Mouse (Mus musculus): ENCODE results near the gene Atad3a. TPM values are rescaled to one million over a fixed set of nuclear protein-coding genes. Genes with fewer than 3 reads are reported as not detected.
"Not testable (repeated sequence)": the region's sequence is repeated elsewhere in the genome, so short reads cannot be mapped to it uniquely, and the experiment has no call there.

The Atad3a gene
- total RNA-seq, 2 experiments from 2014 or later: 56.0 to 57.9 TPM

DNA sequence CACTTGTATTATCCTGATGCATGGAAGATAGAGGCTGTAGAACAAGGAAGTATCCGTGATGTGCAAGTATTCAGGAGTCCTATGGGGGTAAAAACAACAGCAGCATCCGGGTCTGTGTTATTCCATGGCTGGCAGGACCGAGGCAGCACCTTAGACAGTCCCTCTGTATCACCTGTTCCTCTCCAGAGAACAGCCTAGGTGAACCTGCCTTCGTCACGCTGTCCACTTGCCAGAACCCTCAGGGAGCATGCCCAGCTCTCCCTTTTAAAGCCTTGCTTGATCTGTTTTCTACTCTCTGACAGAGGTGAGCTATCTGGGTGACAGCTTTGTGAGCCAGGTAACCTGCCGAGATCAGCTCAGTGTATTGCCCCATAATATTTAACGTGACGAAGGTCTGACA is 16.4 kb downstream of the Atad3a start:
- DNase-seq (ENCODE audit: extremely low spot score in 1 of 2, low spot score in 2 of 2): no peak
- intact Hi-C loops (cut with DNase I): no loop called here

DNA sequence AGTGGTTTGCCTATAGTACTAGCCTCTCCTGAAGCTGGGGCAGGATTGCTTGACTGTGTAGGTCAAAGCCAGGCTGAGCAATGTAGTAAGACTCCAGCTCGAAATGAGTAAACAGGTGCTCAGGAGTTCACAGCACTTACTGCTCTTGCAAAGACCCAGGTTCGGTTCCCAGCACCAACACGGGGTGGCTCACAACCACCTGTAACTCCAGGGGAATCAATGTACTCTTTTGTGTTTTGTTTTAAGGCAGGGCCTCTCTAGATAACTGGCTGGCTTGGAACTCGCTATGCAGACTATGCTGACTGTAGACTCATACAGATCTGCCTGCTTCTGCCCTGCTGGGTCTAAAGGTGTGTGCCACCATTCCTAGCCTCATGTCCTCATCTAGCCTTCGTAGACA is 18.2 kb downstream of the Atad3a start:
- DNase-seq (ENCODE audit: extremely low spot score in 1 of 2, low spot score in 2 of 2): no peak
- intact Hi-C loops (cut with DNase I): no loop called here

- intact Hi-C loops (cut with DNase I); DNase-seq (ENCODE audit: extremely low spot score in 1 of 2, low spot score in 2 of 2): not testable (repeated sequence)
Observed at GRCm38 (mm10) chr4:155740681-155741080, 20.2 kb downstream of the Atad3a start.

GRCm38 (mm10) chr4:155739741-155740636 is 20.9 kb downstream of the Atad3a start:
- intact Hi-C loops (cut with DNase I): no loop called here

GRCm38 (mm10) chr4:155739152-155739551 is 21.7 kb downstream of the Atad3a start:
- intact Hi-C loops (cut with DNase I): no loop called here
- DNase-seq (ENCODE audit: extremely low spot score in 1 of 2, low spot score in 2 of 2): no peak

More at GRCm38 (mm10) chr4:155739741-155740636, 20.9 kb downstream of the Atad3a start:
- DNase-seq (ENCODE audit: extremely low spot score in 1 of 2, low spot score in 2 of 2): peak in 1 of 2 experiments; percentile 48

- DNase-seq (ENCODE audit: extremely low spot score in 1 of 2, low spot score in 2 of 2): no peak
- intact Hi-C loops (cut with DNase I): no loop called here
Observed at GRCm38 (mm10) chr4:155738262-155738661, 22.6 kb downstream of the Atad3a start.

DNA sequence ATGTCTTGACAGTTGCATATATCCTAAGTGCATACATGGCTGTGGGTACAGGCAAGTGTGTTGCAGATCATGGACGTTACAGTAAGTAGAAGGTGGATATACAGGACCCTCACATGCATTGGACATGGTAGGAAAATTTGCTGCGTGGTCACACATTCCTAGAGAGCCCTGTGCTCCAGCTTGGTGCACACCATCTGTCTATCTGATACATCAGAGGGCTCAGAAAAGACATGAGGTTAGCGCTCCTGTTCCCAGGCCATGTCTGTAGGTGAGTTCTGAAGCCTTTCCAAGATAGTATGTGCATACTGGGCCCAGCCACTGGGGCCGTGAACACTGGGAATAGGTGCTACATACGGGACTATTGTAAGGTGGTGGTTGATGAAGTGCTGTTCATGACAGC is 24.5 kb downstream of the Atad3a start:
- intact Hi-C loops (cut with DNase I): no loop called here
- DNase-seq (ENCODE audit: extremely low spot score in 1 of 2, low spot score in 2 of 2): no peak

DNA sequence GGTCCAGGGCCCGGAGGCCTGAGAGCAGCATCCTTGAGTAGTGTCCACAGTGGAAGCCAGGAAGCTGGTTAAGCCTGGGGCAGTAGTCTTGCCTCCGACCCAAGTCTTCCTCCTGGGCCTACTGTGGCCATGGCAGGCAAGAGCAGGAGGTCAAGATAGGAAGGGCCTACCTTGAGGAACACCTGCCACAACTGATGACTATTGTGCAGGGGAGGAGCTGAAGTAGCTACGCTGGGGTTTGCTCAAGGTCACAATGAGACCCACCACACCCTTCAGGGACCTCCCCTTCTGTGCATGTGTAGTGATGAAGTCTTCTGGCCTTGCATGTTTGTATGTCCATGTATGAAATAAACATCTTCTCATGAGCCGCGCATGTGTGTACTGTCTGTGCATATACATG is 25.1 kb downstream of the Atad3a start:
- intact Hi-C loops (cut with DNase I): no loop called here
- DNase-seq (ENCODE audit: extremely low spot score in 1 of 2, low spot score in 2 of 2): no peak

GRCm38 (mm10) chr4:155734951-155735702 is 25.8 kb downstream of the Atad3a start:
- DNase-seq (ENCODE audit: extremely low spot score in 1 of 2, low spot score in 2 of 2): peak in 1 of 2 experiments; percentile 77
- intact Hi-C loops (cut with DNase I): no loop called here

- peak; percentile 90 to 95 for DNase-seq (ENCODE audit: extremely low spot score in 1 of 2, low spot score in 2 of 2)
- intact Hi-C loops (cut with DNase I): no loop called here
Observed at GRCm38 (mm10) chr4:155734350-155734941, 26.4 kb downstream of the Atad3a start, which contains the start of gene Tmem240. Tmem240 (plus strand) TSS chr4:155734800.

- intact Hi-C loops (cut with DNase I): no loop called here
- DNase-seq (ENCODE audit: extremely low spot score in 1 of 2, low spot score in 2 of 2): no peak
Observed at GRCm38 (mm10) chr4:155733267-155733666, 27.6 kb downstream of the Atad3a start.

GRCm38 (mm10) chr4:155727993-155728392 is 32.9 kb downstream of the Atad3a start:
- intact Hi-C loops (cut with DNase I): no loop called here
- DNase-seq (ENCODE audit: extremely low spot score in 1 of 2, low spot score in 2 of 2): no peak

DNA sequence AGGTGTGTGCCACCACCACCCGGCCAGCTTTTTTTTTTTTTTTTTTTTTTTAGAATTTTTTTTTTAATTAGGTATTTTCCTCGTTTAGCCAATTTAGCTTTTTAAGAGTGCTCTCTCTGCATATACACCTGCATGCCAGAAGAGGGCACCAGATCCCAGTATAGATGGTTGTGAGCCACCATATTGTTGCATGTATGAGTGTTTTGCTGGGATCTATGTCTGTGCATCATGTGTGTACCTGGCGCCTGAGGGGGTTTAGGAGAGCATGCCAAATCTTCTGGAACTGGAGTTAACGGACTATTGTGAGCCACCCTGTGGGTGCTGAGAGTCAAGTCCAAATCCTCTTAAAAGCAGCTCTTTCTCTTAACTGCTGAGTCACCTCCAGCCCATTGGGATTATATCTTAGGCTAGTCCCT is 39.2 kb downstream of the Atad3a start:
- intact Hi-C loops (cut with DNase I): no loop called here
- no peak for DNase-seq (ENCODE audit: extremely low spot score in 1 of 2, low spot score in 2 of 2)

GRCm38 (mm10) chr4:155710521-155711252 is 50.2 kb downstream of the Atad3a start:
- peak in 1 of 2 experiments; percentile 47 for DNase-seq (ENCODE audit: extremely low spot score in 1 of 2, low spot score in 2 of 2)
- intact Hi-C loops (cut with DNase I): no loop called here

- intact Hi-C loops (cut with DNase I): no loop called here
- no peak for DNase-seq (ENCODE audit: extremely low spot score in 1 of 2, low spot score in 2 of 2)
Observed at GRCm38 (mm10) chr4:155708988-155709387, 51.9 kb downstream of the Atad3a start.

DNA sequence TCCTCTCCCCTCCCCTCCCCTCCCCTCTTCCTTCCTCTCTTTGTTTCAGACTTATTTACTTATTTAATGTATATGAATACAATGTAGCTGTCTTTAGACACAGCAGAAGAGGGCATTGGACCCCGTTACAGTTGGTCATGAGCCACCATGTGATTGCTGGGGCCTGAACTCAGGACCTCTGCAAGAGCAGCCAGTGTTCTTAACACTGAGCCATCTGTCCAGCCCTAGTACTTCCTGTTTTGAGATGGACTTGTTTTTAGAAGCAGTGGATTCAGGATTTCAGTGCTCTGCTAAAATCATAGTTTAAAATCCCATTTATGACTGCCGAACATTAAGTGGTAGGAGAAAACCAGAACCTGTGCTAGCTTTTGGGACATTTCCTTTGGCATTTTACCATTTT is 52.3 kb downstream of the Atad3a start:
- no peak for DNase-seq (ENCODE audit: extremely low spot score in 1 of 2, low spot score in 2 of 2)
- intact Hi-C loops (cut with DNase I): no loop called here

GRCm38 (mm10) chr4:155705592-155705929 is 55.3 kb downstream of the Atad3a start:
- intact Hi-C loops (cut with DNase I): no loop called here
- DNase-seq (ENCODE audit: extremely low spot score in 1 of 2, low spot score in 2 of 2): no peak

DNA sequence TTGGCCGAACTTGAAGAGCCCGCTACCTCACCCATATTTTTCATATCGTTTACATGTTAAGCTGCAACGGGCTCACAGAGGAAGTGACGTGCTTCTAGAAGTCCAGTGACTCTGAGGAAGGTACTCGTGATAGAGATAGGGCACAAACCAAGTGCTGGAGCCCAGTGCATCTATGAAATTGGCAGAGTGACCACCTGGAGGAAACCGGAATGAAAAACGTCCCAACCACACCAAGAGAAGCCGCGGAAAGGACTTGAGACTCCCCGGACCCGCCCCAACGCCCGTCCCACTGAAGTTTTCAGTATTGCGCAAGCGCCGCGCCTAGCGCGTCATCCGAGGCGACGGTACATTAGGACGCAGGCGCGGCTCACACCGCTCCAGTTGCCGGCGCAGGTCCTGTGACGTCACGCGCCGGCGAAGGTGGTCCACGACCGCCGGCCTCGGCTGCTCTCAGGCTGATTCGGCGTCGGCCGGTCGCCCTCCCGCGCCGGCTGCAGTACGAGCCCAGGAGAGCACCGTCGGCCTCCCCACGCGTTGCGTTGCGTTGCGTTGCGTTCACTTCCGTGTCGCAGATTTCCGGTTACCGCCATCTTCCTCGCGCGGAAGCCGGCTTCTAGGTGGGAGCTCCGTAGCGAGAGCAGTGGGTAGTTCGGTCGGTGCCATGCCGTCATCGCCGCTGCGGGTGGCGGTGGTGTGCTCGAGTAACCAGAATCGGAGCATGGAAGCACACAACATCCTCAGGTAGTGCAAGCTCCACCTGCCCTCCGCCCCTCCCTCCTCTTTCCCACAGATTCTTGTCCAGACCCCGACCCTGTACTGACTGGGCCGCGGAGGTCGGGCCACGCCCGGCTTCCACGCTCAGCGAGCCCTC is 55.9 kb downstream of the Atad3a start, which contains the start of gene Ssu72:
TSS of gene Ssu72 (plus strand) at position 80 of the 871 bp plus-strand sequence.
- DNase-seq (ENCODE audit: extremely low spot score in 1 of 2, low spot score in 2 of 2): peak; percentile 93 to 95
- intact Hi-C loops (cut with DNase I): no loop called here

Measured in left cerebral cortex, postnatal 10 days (tissue).